8 mouse cellular contexts compared by ENCODE assay signal in the genomic region with DNA sequence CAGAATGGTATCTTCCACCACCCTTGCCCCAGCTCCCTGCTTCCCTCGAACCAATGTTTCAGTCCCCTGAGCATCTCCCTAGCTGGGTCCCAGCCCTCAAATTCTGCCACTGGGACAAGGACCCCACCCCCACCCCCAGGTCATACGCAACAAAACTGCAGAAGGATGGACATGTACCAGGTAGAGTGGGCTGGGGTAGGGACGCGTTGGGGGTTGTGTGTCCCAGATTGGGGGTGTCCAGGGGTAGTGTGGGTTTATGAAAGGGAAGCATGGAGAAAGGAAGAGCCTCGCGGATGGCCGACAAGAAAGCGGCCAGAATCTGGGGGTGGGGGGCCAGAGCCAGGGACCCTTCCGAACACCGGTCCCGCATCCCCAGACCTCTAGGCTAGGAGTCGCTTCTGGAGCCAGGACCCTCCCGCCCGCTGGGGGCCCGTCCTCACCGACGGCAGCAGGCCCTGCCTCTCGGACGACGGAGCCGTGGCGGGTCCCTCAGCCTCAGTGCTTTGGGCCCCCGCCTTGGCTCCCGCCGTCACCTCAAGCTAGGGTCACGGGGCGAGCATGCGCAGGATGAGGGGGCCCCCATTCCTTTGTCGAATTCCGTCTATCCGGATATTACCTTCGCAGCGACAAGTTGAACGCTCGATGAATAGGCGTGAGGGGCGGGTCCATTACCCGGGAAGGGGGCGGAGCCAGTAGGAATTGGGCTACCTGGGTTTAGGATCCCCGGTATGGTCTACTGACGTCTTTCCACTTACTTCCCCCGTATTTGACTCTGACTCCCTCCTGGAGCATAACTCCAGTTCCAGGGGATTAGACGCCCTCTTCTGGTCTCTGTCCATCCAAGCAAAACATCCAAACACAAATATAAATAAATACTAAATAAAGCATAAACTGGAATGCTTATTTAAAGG. TPM values are rescaled to one million over a fixed set of nuclear protein-coding genes. Genes with fewer than 3 reads are reported as not detected.
DNase-seq lines count a peak whose midpoint lies in the region; ATAC-seq lines count a peak whose summit lies in the region.

A gene (minus strand): TSS at position 521 of the 911 bp plus-strand sequence.

- no peaks in the 10 kb centered on the region for H3K27me3 ChIP-seq in embryonic facial prominence, embryonic 15.5 days
- no peaks in the 10 kb centered on the region for H3K27me3 ChIP-seq in limb, embryonic 12.5 days
- H3K27me3 ChIP-seq in midbrain, embryonic 13.5 days: no peaks in the 10 kb centered on the region

- H3K9me3 ChIP-seq in embryonic facial prominence, embryonic 15.5 days (replicated peaks): no peaks in the 10 kb centered on the region
- H3K9me3 ChIP-seq in limb, embryonic 12.5 days: no peaks in the 10 kb centered on the region
- H3K9me3 ChIP-seq in midbrain, embryonic 13.5 days: no peaks in the 10 kb centered on the region

- peak within 1 kb of the TSS; percentile 65 for H3K9ac ChIP-seq in embryonic facial prominence, embryonic 15.5 days
- peak within 1 kb of the TSS; percentile 76 for H3K9ac ChIP-seq in limb, embryonic 12.5 days (replicated peaks)
- H3K9ac ChIP-seq in midbrain, embryonic 13.5 days (replicated peaks): peak within 1 kb of the TSS; percentile 86

- peaks cover 22% of the 10 kb centered on the region for H3K4me1 ChIP-seq in embryonic facial prominence, embryonic 15.5 days
- H3K4me1 ChIP-seq in limb, embryonic 12.5 days (replicated peaks): peaks cover 22% of the 10 kb centered on the region
- peaks cover 27% of the 10 kb centered on the region for H3K4me1 ChIP-seq in midbrain, embryonic 13.5 days (replicated peaks)

- WGBS in embryonic facial prominence, embryonic 15.5 days: 2% methylated on average over 43 of the region's 43 CpGs
- WGBS in limb, embryonic 12.5 days: 2% methylated on average over 43 of the region's 43 CpGs
- 2% methylated on average over 43 of the region's 43 CpGs for WGBS in midbrain, embryonic 13.5 days

- H3K27ac ChIP-seq in embryonic facial prominence, embryonic 15.5 days (replicated peaks): peak within 1 kb of the TSS; percentile 59
- H3K27ac ChIP-seq in limb, embryonic 12.5 days: peak within 1 kb of the TSS; percentile 78
- peak within 1 kb of the TSS; percentile 90 for H3K27ac ChIP-seq in midbrain, embryonic 13.5 days

- peak within 1 kb of the TSS; percentile 64 for H3K4me3 ChIP-seq in embryonic facial prominence, embryonic 15.5 days (replicated peaks)
- H3K4me3 ChIP-seq in limb, embryonic 12.5 days (replicated peaks): peak within 1 kb of the TSS; percentile 67
- H3K4me3 ChIP-seq in midbrain, embryonic 13.5 days (replicated peaks): peak within 1 kb of the TSS; percentile 54

- no peaks in the 10 kb centered on the region for H3K36me3 ChIP-seq in embryonic facial prominence, embryonic 15.5 days
- no peaks in the 10 kb centered on the region for H3K36me3 ChIP-seq in limb, embryonic 12.5 days
- no peaks in the 10 kb centered on the region for H3K36me3 ChIP-seq in midbrain, embryonic 13.5 days

- peak within 1 kb of the TSS; percentile 91 for H3K4me2 ChIP-seq in embryonic facial prominence, embryonic 15.5 days (replicated peaks)
- H3K4me2 ChIP-seq in limb, embryonic 12.5 days: peak within 1 kb of the TSS; percentile 73
- peak within 1 kb of the TSS; percentile 63 for H3K4me2 ChIP-seq in midbrain, embryonic 13.5 days (replicated peaks)

- DNase-seq in 3T3-L1 (ENCODE audit: low read depth, low spot score): peak; percentile 69
- peak; percentile 98 for DNase-seq in brain, adult 2 months (ENCODE audit: low read depth, low spot score)
- DNase-seq in heart, adult 8-10 months (ENCODE audit: low spot score): peak; percentile 46
- peak; percentile 87 to 88 for DNase-seq in kidney, adult 8-10 months
- DNase-seq in spleen, adult 12 weeks (ENCODE audit: low spot score): peak; percentile 56

- ATAC-seq in embryonic facial prominence, embryonic 15.5 days (ENCODE audit: insufficient number of reproducible peaks, low FRiP score, low TSS enrichment, low read depth): peak; percentile 84
- ATAC-seq in limb, embryonic 12.5 days (ENCODE audit: insufficient number of reproducible peaks, insufficient read depth, low FRiP score, low TSS enrichment, low read depth): peak; percentile 87
- peak; percentile 87 for ATAC-seq in midbrain, embryonic 13.5 days

RNA-seq across cellular contexts. Expression of the gene that starts here (rescaled TPM):
- 38.3 and 44.0 TPM in 2 replicates for polyA plus RNA-seq in embryonic facial prominence, embryonic 15.5 days (2015; fragmentation: Nextera tagmentation; extraction: Ambion mirVana)
- 1 to 10 TPM in 1 of 4 experiments, under 1 TPM in 2, not detected in 1; 0.41 to 1.2 (median 0.87) TPM for total RNA-seq in heart, adult 8-10 months (2022)
- polyA plus RNA-seq in limb, embryonic 12.5 days (2016; fragmentation: Nextera tagmentation; extraction: Ambion mirVana): 71.0 and 76.7 TPM in 2 replicates
- polyA plus RNA-seq in midbrain, embryonic 13.5 days (2015; fragmentation: Nextera tagmentation; extraction: Ambion mirVana): 63.9 and 70.5 TPM in 2 replicates

Comparison
In these comparisons a context has a peak if more than half of its experiments do, and no peak if none do; other contexts are left out.
1. Peak in every context shown above with its lines: DNase-seq, ATAC-seq, H3K4me3 ChIP-seq and H3K27ac ChIP-seq.
2. DNase-seq: peak in every context shown above with its lines; median percentile 98 in brain, adult 2 months; 88 in kidney, adult 8-10 months; 69 in 3T3-L1; 56 in spleen, adult 12 weeks; 46 in heart, adult 8-10 months.